Mouse (Mus musculus): ENCODE measurements at regions not wholly inside any gene's neighbourhood (a gene's known extent, or its start where the extent isn't known, plus 50 kb on each side); places are given as distances from the start of the nearest gene placed in this dataset.

DNA sequence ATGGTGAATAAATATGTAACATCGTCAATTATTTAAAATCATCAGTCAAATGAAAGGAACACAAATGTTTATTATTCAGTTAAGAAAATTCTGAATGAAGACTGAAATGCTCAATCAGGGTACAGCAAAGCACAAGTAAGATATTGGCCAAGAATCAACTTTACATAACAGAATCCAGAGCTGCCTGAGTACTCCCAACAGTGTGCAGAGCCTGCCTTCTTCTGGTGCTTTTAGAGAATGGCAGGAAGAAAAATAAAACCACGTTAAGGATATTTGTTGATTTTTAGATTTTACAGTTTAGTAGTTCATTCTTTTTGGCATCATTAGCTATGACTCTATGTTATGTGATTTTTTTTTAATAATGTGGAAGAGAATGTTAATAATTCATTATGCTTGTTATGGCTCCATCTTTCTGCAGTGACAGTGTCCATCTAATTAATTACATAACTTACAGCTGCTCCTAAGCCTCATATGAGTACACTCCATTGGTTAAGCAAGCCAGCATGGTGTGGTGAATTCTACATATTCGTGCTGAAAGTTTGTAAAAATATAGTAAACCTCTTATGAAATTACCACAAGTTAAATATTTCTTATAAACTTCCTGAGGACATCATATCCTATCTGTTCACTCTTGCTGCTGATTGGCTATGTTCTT is 579.0 kb downstream of the Kcna4 start:
- Histone ChIP-seq H3ac (ENCODE audit: control insufficient read depth, insufficient read length, low read depth) (no peak overlapping the region), H3K79me2 (ENCODE audit: control insufficient read depth, insufficient read depth) (no peaks in the 10 kb centered on the region), H3K27me3 (ENCODE audit: control insufficient read depth, insufficient read depth, insufficient read length) (no peaks in the 10 kb centered on the region), H3K4me3 (ENCODE audit: insufficient read depth, poor library complexity, severe bottlenecking) (no peak overlapping the region), H3K36me3 (ENCODE audit: control insufficient read depth, insufficient read depth) (no peaks in the 10 kb centered on the region), H3K79me3 (ENCODE audit: low read depth) (no peaks in the 10 kb centered on the region)
- TF ChIP-seq CTCF (IDR thresholded peaks at IDR 0.05; ENCODE audit: control insufficient read depth, insufficient read depth, insufficient read length) (no peak), MYOD1 (IDR thresholded peaks at IDR 0.05; ENCODE audit: control insufficient read depth, insufficient read length, low read depth) (no peak), MYOG (IDR thresholded peaks at IDR 0.05; ENCODE audit: control insufficient read depth, extremely low read depth, insufficient read length) (no peak), FOSL1 (IDR thresholded peaks at IDR 0.05; ENCODE audit: insufficient read depth, low read length, poor library complexity, severe bottlenecking) (no peak), CEBPB (IDR thresholded peaks at IDR 0.05; ENCODE audit: low read depth) (no peak), MAX (IDR thresholded peaks at IDR 0.05) (no peak), USF1 (IDR thresholded peaks at IDR 0.05; ENCODE audit: low read depth) (no peak)

DNA sequence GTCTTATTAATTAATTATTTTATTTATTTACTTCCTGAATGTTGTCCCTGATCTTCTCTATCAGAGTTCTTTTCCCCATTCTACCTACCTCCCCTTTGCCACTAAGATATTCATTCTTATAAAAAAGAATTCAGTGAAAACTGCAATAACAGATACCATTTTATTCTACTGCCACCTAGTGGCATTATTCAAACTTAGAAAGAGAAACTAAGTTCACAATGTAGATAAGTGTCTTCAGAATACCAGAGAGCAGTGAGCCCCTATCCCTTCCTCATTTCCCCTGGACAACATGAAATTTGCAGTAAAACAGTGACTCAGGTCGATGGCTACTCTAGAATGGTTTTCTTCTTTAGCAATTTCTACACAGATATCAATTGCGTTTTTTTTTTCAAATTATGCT is 589.2 kb downstream of the Kcna4 start:
- Histone ChIP-seq H3K36me3 (ENCODE audit: control insufficient read depth, insufficient read depth) (no peaks in the 10 kb centered on the region), H3ac (ENCODE audit: control insufficient read depth, insufficient read length, low read depth) (no peak overlapping the region), H3K79me2 (ENCODE audit: control insufficient read depth, insufficient read depth) (no peaks in the 10 kb centered on the region), H3K79me3 (ENCODE audit: low read depth) (no peaks in the 10 kb centered on the region), H3K4me3 (ENCODE audit: insufficient read depth, poor library complexity, severe bottlenecking) (no peak overlapping the region), H3K27me3 (ENCODE audit: control insufficient read depth, insufficient read depth, insufficient read length) (no peaks in the 10 kb centered on the region)
- TF ChIP-seq MAX (IDR thresholded peaks at IDR 0.05) (no peak), CEBPB (IDR thresholded peaks at IDR 0.05; ENCODE audit: low read depth) (no peak), MYOG (IDR thresholded peaks at IDR 0.05; ENCODE audit: control insufficient read depth, extremely low read depth, insufficient read length) (no peak), CTCF (IDR thresholded peaks at IDR 0.05; ENCODE audit: control insufficient read depth, insufficient read depth, insufficient read length) (no peak), MYOD1 (IDR thresholded peaks at IDR 0.05; ENCODE audit: control insufficient read depth, insufficient read length, low read depth) (no peak), USF1 (IDR thresholded peaks at IDR 0.05; ENCODE audit: low read depth) (no peak), FOSL1 (IDR thresholded peaks at IDR 0.05; ENCODE audit: insufficient read depth, low read length, poor library complexity, severe bottlenecking) (no peak)

DNA sequence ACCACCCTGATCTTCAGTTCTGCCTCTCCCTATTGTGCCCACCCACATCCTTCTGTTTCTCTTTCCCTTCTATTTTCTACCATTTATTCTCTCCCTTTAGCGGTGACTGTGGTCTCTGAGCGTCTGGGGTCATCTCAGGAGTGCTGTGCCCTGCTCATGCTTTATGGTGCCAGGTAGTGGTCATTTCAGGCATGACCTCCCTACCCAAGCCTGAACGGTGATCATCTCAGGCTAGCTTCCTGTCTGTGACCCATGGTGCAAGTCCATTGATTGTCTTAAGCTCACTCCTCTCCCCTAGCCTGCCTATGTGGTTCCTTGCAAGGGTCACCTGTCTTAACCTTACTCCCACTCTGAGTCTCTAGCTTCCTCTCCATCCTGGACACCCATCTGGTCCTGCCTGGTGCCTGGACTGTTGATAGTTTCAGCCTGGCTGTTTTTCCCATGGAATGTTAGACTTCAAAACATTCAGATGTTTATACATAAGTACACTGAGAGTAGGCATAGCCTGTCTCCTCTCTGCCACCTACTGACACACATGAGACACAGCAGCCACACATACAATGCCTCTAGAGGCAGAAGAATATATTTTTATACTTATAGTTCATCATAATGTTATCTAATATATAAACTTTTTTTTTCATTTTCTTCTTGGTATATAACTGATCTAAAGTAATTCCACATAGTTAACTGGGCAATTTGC is 595.8 kb downstream of the Kcna4 start:
- TF ChIP-seq USF1 (IDR thresholded peaks at IDR 0.05; ENCODE audit: low read depth) (no peak), CEBPB (IDR thresholded peaks at IDR 0.05; ENCODE audit: low read depth) (no peak), FOSL1 (IDR thresholded peaks at IDR 0.05; ENCODE audit: insufficient read depth, low read length, poor library complexity, severe bottlenecking) (no peak), MYOD1 (IDR thresholded peaks at IDR 0.05; ENCODE audit: control insufficient read depth, insufficient read length, low read depth) (no peak), MYOG (IDR thresholded peaks at IDR 0.05; ENCODE audit: control insufficient read depth, extremely low read depth, insufficient read length) (no peak), CTCF (IDR thresholded peaks at IDR 0.05; ENCODE audit: control insufficient read depth, insufficient read depth, insufficient read length) (no peak), MAX (IDR thresholded peaks at IDR 0.05) (no peak)
- no peak overlapping the region for H3ac ChIP-seq (ENCODE audit: control insufficient read depth, insufficient read length, low read depth)
- no peaks in the 10 kb centered on the region for H3K27me3 ChIP-seq (ENCODE audit: control insufficient read depth, insufficient read depth, insufficient read length)
- H3K79me3 ChIP-seq (ENCODE audit: low read depth) = no peaks in the 10 kb centered on the region
- no peaks in the 10 kb centered on the region for H3K79me2 ChIP-seq (ENCODE audit: control insufficient read depth, insufficient read depth)
- H3K36me3 ChIP-seq (ENCODE audit: control insufficient read depth, insufficient read depth) = no peaks in the 10 kb centered on the region
- no peak overlapping the region for H3K4me3 ChIP-seq (ENCODE audit: insufficient read depth, poor library complexity, severe bottlenecking)

DNA sequence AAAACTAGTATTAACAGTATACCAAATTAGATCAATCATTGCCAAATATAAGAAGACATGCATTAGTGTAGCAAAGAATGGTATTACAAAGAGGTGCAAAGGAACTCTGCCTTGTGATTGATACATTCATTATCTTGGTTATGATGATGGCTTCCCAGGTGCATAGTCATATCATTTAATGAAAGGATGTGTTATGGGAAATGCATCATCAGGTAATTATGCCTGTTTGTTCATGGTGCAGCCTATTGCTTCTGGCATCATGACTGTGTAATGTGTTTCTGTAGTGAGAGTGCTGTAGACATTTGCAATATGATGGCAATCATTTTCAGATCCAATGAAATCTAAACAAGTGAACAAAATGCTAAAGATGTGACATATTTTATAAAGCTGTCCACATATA is 597.8 kb downstream of the Kcna4 start:
- Histone ChIP-seq H3K27me3 (ENCODE audit: control insufficient read depth, insufficient read depth, insufficient read length) (no peaks in the 10 kb centered on the region), H3K79me2 (ENCODE audit: control insufficient read depth, insufficient read depth) (no peaks in the 10 kb centered on the region), H3K36me3 (ENCODE audit: control insufficient read depth, insufficient read depth) (no peaks in the 10 kb centered on the region), H3K79me3 (ENCODE audit: low read depth) (no peaks in the 10 kb centered on the region), H3ac (ENCODE audit: control insufficient read depth, insufficient read length, low read depth) (no peak overlapping the region), H3K4me3 (ENCODE audit: insufficient read depth, poor library complexity, severe bottlenecking) (no peak overlapping the region)
- TF ChIP-seq MYOG (IDR thresholded peaks at IDR 0.05; ENCODE audit: control insufficient read depth, extremely low read depth, insufficient read length) (no peak), CTCF (IDR thresholded peaks at IDR 0.05; ENCODE audit: control insufficient read depth, insufficient read depth, insufficient read length) (no peak), MYOD1 (IDR thresholded peaks at IDR 0.05; ENCODE audit: control insufficient read depth, insufficient read length, low read depth) (no peak), CEBPB (IDR thresholded peaks at IDR 0.05; ENCODE audit: low read depth) (no peak), FOSL1 (IDR thresholded peaks at IDR 0.05; ENCODE audit: insufficient read depth, low read length, poor library complexity, severe bottlenecking) (no peak), MAX (IDR thresholded peaks at IDR 0.05) (no peak), USF1 (IDR thresholded peaks at IDR 0.05; ENCODE audit: low read depth) (no peak)

DNA sequence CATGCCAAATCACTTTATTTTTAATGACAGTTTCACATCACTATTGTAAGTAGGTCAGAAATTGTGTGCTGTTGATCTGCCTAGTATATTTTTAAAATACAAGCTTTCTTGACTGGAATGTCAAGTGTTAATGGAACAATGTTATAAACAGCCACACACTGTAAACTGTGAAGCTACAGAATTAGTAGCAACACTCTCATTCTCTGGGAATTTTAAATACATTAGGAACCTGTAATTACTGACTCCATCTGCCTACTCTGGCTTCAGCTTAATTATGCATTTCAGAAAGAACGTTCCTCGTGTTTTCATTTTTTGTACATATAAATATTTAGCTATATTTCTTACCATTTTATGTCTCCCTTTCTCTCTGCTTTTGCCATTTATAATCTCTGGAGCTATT is 634.7 kb downstream of the Kcna4 start:
- no peak for TF ChIP-seq CEBPB (IDR thresholded peaks at IDR 0.05; ENCODE audit: low read depth)
- no peak for TF ChIP-seq MYOD1 (IDR thresholded peaks at IDR 0.05; ENCODE audit: control insufficient read depth, insufficient read length, low read depth)
- TF ChIP-seq CTCF (IDR thresholded peaks at IDR 0.05; ENCODE audit: control insufficient read depth, insufficient read depth, insufficient read length) = no peak
- no peak for TF ChIP-seq MYOG (IDR thresholded peaks at IDR 0.05; ENCODE audit: control insufficient read depth, extremely low read depth, insufficient read length)
- TF ChIP-seq USF1 (IDR thresholded peaks at IDR 0.05; ENCODE audit: low read depth) = no peak
- TF ChIP-seq MAX (IDR thresholded peaks at IDR 0.05) = no peak
- no peak for TF ChIP-seq FOSL1 (IDR thresholded peaks at IDR 0.05; ENCODE audit: insufficient read depth, low read length, poor library complexity, severe bottlenecking)
- no peaks in the 10 kb centered on the region for H3K79me2 ChIP-seq (ENCODE audit: control insufficient read depth, insufficient read depth)
- no peak overlapping the region for H3K4me3 ChIP-seq (ENCODE audit: insufficient read depth, poor library complexity, severe bottlenecking)
- no peaks in the 10 kb centered on the region for H3K27me3 ChIP-seq (ENCODE audit: control insufficient read depth, insufficient read depth, insufficient read length)
- H3K36me3 ChIP-seq (ENCODE audit: control insufficient read depth, insufficient read depth) = no peaks in the 10 kb centered on the region
- no peaks in the 10 kb centered on the region for H3K79me3 ChIP-seq (ENCODE audit: low read depth)
- H3ac ChIP-seq (ENCODE audit: control insufficient read depth, insufficient read length, low read depth) = no peak overlapping the region
